Mouse (Mus musculus): Measurements from ENCODE around the gene Ngf. TPM values are rescaled to one million over a fixed set of nuclear protein-coding genes. Genes with fewer than 3 reads are reported as not detected.

Ngf gene
- polyA plus RNA-seq, 1 experiment from 2014 or later: 0.92 TPM

DNA sequence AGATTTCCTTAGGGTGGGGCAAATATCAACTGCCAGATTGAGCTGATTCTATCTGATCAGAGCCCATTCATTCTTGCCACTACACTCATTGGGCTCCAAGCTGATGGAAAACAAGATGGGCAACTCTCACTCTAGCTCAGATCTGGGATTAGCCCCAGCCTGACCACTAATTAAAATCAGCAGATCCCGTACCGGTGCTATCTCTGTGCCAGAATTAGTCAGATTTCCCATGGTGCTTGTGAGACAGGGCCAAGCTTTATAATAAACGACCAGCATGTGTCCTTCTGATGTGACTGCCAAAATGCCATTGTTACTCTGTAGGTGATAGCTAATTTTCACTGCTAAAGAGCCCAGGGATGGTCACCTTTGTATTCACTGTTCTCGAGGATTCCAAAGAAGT, 31.5 kb downstream of the Ngf start:
- TF ChIP-seq CTCF (IDR thresholded peaks at IDR 0.05; ENCODE audit: low read depth): no peak
- no peak for TF ChIP-seq EP300 (IDR thresholded peaks at IDR 0.05; ENCODE audit: low read depth)
- ATAC-seq (no peak), DNase-seq (no peak)
- 68% methylated on average over 4 of the region's 4 CpGs for WGBS (ENCODE audit: insufficient replicate concordance)
- Histone ChIP-seq H3K9me3 (ENCODE audit: low read length) (no peaks in the 10 kb centered on the region), H3K4me2 (ENCODE audit: low read depth, low read length) (no peak overlapping the region), H3K36me3 (replicated peaks; ENCODE audit: insufficient read depth, low read length) (no peaks in the 10 kb centered on the region), H3K27ac (ENCODE audit: low read depth) (no peak overlapping the region), H3K4me1 (ENCODE audit: insufficient read depth) (no peaks in the 10 kb centered on the region), H3K4me3 (ENCODE audit: low read depth, low read length) (no peak overlapping the region), H3K9ac (replicated peaks) (no peak overlapping the region), H3K27me3 (ENCODE audit: insufficient read depth, low read length) (no peaks in the 10 kb centered on the region)

DNA sequence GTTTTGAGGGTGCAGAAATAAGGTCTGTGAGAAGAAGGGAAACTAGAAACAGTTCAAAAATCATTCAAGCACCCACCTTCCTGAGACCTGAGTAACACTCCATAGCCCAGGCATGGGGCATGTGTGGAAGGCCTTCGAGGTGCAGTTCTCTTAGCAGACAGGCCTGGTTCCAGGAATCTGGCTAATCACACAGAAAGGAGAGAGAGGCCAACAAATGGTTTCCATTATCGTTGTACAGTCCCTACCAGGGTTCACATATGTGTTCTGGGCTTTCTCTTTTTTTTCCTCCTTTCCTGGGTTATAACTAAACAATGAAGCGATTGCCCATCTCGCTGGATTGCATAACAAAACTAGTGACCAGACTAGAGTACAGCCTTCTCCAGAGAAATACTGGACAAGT, 35.4 kb downstream of the Ngf start:
- WGBS (ENCODE audit: insufficient replicate concordance): 72% methylated on average over 4 of the region's 4 CpGs
- no peak for TF ChIP-seq EP300 (IDR thresholded peaks at IDR 0.05; ENCODE audit: low read depth)
- no peak for TF ChIP-seq CTCF (IDR thresholded peaks at IDR 0.05; ENCODE audit: low read depth)

DNA sequence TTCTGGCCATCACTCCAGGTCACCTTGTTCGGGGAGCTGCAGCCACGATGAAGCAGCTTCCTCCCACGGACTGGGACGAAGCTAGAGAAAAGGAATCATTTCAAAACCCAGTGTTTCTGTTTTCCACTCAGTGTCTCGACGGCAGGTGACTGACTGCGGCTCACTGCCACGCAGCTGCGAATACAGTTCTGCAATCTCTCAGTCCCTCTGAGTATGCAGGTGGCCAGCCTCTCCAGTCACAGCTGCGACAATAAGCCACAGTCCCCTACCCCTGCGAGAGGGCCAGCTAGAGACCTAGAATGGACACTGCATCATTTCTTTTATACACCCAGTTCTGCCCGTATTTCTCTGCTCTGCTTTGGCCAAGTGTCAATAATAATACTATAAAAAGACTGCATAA, 36.3 kb downstream of the Ngf start:
- Histone ChIP-seq H3K9ac (replicated peaks) (no peak overlapping the region), H3K36me3 (replicated peaks; ENCODE audit: insufficient read depth, low read length) (no peaks in the 10 kb centered on the region), H3K27me3 (ENCODE audit: insufficient read depth, low read length) (no peaks in the 10 kb centered on the region), H3K9me3 (ENCODE audit: low read length) (no peaks in the 10 kb centered on the region), H3K4me1 (ENCODE audit: insufficient read depth) (no peaks in the 10 kb centered on the region), H3K4me2 (ENCODE audit: low read depth, low read length) (no peak overlapping the region), H3K27ac (ENCODE audit: low read depth) (no peak overlapping the region), H3K4me3 (ENCODE audit: low read depth, low read length) (no peak overlapping the region)
- 61% methylated on average over 12 of the region's 12 CpGs for WGBS (ENCODE audit: insufficient replicate concordance)
- DNase-seq (no peak), ATAC-seq (no peak)
- TF ChIP-seq EP300 (IDR thresholded peaks at IDR 0.05; ENCODE audit: low read depth): no peak
- no peak for TF ChIP-seq CTCF (IDR thresholded peaks at IDR 0.05; ENCODE audit: low read depth)

More for the DNA sequence above, 35.4 kb downstream of the Ngf start:
- H3K36me3 ChIP-seq (replicated peaks; ENCODE audit: insufficient read depth, low read length): no peaks in the 10 kb centered on the region
- no peaks in the 10 kb centered on the region for H3K9me3 ChIP-seq (ENCODE audit: low read length)
- ATAC-seq: no peak
- H3K9ac ChIP-seq (replicated peaks): no peak overlapping the region
- H3K27ac ChIP-seq (ENCODE audit: low read depth): no peak overlapping the region
- no peaks in the 10 kb centered on the region for H3K27me3 ChIP-seq (ENCODE audit: insufficient read depth, low read length)
- H3K4me2 ChIP-seq (ENCODE audit: low read depth, low read length): no peak overlapping the region
- no peaks in the 10 kb centered on the region for H3K4me1 ChIP-seq (ENCODE audit: insufficient read depth)
- no peak overlapping the region for H3K4me3 ChIP-seq (ENCODE audit: low read depth, low read length)
- DNase-seq: no peak

- H3K9me3 ChIP-seq (ENCODE audit: low read length): no peaks in the 10 kb centered on the region
- no peaks in the 10 kb centered on the region for H3K4me1 ChIP-seq (ENCODE audit: insufficient read depth)
- TF ChIP-seq EP300 (IDR thresholded peaks at IDR 0.05; ENCODE audit: low read depth) (no peak), CTCF (IDR thresholded peaks at IDR 0.05; ENCODE audit: low read depth) (no peak)
- no peak overlapping the region for H3K9ac ChIP-seq (replicated peaks)
- no peak overlapping the region for H3K4me2 ChIP-seq (ENCODE audit: low read depth, low read length)
- 72% methylated on average over 8 of the region's 8 CpGs for WGBS (ENCODE audit: insufficient replicate concordance)
- H3K27me3 ChIP-seq (ENCODE audit: insufficient read depth, low read length): no peaks in the 10 kb centered on the region
- H3K36me3 ChIP-seq (replicated peaks; ENCODE audit: insufficient read depth, low read length): no peaks in the 10 kb centered on the region
- H3K27ac ChIP-seq (ENCODE audit: low read depth): no peak overlapping the region
- DNase-seq (no peak), ATAC-seq (no peak)
- no peak overlapping the region for H3K4me3 ChIP-seq (ENCODE audit: low read depth, low read length)
Observed at GRCm38 (mm10) chr3:102507666-102508260, 38.0 kb downstream of the Ngf start.

DNA sequence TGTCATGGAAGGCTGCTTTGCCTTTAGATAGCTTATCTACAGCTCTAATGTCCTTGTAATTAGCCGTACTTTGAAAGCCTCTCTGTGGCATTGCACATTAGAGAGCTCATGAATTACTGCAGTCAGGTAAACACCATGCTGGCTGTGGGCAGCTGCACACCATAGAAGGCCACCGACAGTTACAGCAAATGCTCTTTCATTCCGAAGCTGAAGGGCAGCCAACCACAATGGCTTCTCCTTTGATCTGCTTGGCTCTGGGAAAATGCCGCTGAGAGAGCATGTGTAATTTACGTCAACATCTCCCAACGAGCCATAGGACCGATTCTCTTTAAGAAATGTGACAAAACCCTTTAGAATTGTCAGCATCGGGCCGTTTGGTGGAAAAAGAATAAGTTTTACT, 38.7 kb downstream of the Ngf start:
- no peak for TF ChIP-seq CTCF (IDR thresholded peaks at IDR 0.05; ENCODE audit: low read depth)
- TF ChIP-seq EP300 (IDR thresholded peaks at IDR 0.05; ENCODE audit: low read depth): no peak
- H3K9ac ChIP-seq (replicated peaks): no peak overlapping the region
- H3K9me3 ChIP-seq (ENCODE audit: low read length): no peaks in the 10 kb centered on the region
- H3K4me2 ChIP-seq (ENCODE audit: low read depth, low read length): no peak overlapping the region
- no peak for ATAC-seq
- no peaks in the 10 kb centered on the region for H3K4me1 ChIP-seq (ENCODE audit: insufficient read depth)
- H3K27me3 ChIP-seq (ENCODE audit: insufficient read depth, low read length): no peaks in the 10 kb centered on the region
- WGBS (ENCODE audit: insufficient replicate concordance): 59% methylated on average over 9 of the region's 9 CpGs
- DNase-seq: no peak
- H3K4me3 ChIP-seq (ENCODE audit: low read depth, low read length): no peak overlapping the region
- no peaks in the 10 kb centered on the region for H3K36me3 ChIP-seq (replicated peaks; ENCODE audit: insufficient read depth, low read length)
- H3K27ac ChIP-seq (ENCODE audit: low read depth): no peak overlapping the region

- no peaks in the 10 kb centered on the region for H3K27me3 ChIP-seq (ENCODE audit: insufficient read depth, low read length)
- no peak overlapping the region for H3K9ac ChIP-seq (replicated peaks)
- H3K36me3 ChIP-seq (replicated peaks; ENCODE audit: insufficient read depth, low read length): no peaks in the 10 kb centered on the region
- WGBS (ENCODE audit: insufficient replicate concordance): 68% methylated on average over 3 of the region's 3 CpGs
- no peak overlapping the region for H3K27ac ChIP-seq (ENCODE audit: low read depth)
- H3K9me3 ChIP-seq (ENCODE audit: low read length): no peaks in the 10 kb centered on the region
- ATAC-seq (no peak), DNase-seq (no peak)
- no peaks in the 10 kb centered on the region for H3K4me1 ChIP-seq (ENCODE audit: insufficient read depth)
- H3K4me2 ChIP-seq (ENCODE audit: low read depth, low read length): no peak overlapping the region
- no peak for TF ChIP-seq EP300 (IDR thresholded peaks at IDR 0.05; ENCODE audit: low read depth)
- no peak for TF ChIP-seq CTCF (IDR thresholded peaks at IDR 0.05; ENCODE audit: low read depth)
- no peak overlapping the region for H3K4me3 ChIP-seq (ENCODE audit: low read depth, low read length)
Observed at GRCm38 (mm10) chr3:102509601-102510000, 39.9 kb downstream of the Ngf start.

DNA sequence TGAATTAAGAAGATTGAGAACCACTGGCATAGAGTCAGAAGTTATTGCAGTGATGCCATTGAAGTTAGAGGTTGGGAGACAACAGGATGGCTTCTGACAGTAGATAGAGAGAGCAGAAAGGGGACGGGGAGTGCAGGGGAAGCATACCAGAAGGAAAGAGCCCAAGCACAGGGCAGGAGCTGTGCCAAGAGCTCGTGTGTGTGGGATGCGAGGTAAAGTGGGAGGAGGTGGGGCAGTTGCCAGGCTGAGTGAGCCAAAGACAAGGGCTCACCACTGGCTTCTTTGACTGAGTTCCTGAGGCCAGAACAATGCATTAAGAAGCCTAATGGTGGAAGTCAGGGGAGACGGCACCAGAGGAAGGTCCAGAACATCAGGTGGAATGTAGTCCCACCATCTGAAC, 47.2 kb downstream of the Ngf start:
- Histone ChIP-seq H3K4me2 (ENCODE audit: low read depth, low read length) (no peak overlapping the region), H3K27me3 (ENCODE audit: insufficient read depth, low read length) (no peaks in the 10 kb centered on the region), H3K27ac (ENCODE audit: low read depth) (no peak overlapping the region), H3K36me3 (replicated peaks; ENCODE audit: insufficient read depth, low read length) (no peaks in the 10 kb centered on the region), H3K4me1 (ENCODE audit: insufficient read depth) (no peaks in the 10 kb centered on the region), H3K9ac (replicated peaks) (no peak overlapping the region), H3K9me3 (ENCODE audit: low read length) (no peaks in the 10 kb centered on the region), H3K4me3 (ENCODE audit: low read depth, low read length) (no peak overlapping the region)
- DNase-seq (no peak), ATAC-seq (no peak)
- 64% methylated on average over 4 of the region's 4 CpGs for WGBS (ENCODE audit: insufficient replicate concordance)
- TF ChIP-seq CTCF (IDR thresholded peaks at IDR 0.05; ENCODE audit: low read depth) (no peak), EP300 (IDR thresholded peaks at IDR 0.05; ENCODE audit: low read depth) (no peak)
